Mouse (Mus musculus) erythroblast, embryonic 14.5 days (primary cell): ENCODE data around the gene Tpra1.

ENCODE experiments used
- GATA1 ChIP-seq: IDR thresholded peaks from 2 replicates; pipeline ENCODE4 v1.6.1; 2012; ENCODE audit warnings: low read length, inconsistent platforms, mixed read lengths
- TAL1 ChIP-seq: IDR thresholded peaks from 3 replicates; pipeline ENCODE4 v1.6.1; 2012; ENCODE audit warnings: low read length, inconsistent platforms, mixed read lengths

DNA sequence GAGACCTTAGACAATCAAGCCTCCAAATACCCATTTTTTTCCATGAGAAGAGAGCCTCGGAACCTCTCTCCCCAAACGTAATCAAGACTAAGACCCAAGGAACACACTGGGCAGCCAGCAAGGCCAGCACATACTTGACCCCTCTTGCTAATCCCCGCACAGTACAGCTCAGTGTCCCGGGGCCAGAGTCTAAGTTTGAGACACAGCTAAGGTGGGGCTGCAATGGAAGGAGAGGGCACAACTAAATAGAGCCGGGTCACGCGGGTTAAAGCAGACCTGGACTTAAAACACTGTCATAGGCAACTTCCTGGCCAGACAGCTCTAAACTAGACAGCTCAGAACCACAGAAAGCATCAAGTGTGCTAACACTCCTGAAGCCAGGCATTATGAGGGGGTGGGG, 11.2 kb upstream of the Tpra1 start:
- TF ChIP-seq GATA1 = no peak
- no peak for TF ChIP-seq TAL1
